Mouse (Mus musculus): Measurements from ENCODE around the gene Gm12695.

Gene Gm12695

DNA sequence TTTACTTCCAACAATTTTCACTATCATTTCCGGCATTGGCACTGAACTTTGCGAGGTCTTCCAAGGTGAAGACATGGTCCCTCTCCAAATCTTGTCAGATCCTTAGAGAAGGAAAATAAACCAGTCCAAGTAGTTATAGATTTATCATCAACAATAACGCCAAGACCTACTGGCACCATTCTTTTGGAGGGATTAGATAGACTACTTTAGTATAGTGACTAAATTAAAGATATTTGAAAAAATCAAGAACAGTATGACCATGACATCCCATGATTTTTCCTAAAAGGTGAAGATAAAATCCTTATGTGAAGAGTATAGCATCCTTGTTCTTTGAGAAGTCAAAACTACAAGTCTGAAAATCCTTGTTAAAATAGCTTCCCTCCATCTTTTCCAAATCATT, at the start of gene Gm12695:
Gm12695 (minus strand) TSS at position 101 of the 400 bp plus-strand sequence.
- no peak for DNase-seq

DNA sequence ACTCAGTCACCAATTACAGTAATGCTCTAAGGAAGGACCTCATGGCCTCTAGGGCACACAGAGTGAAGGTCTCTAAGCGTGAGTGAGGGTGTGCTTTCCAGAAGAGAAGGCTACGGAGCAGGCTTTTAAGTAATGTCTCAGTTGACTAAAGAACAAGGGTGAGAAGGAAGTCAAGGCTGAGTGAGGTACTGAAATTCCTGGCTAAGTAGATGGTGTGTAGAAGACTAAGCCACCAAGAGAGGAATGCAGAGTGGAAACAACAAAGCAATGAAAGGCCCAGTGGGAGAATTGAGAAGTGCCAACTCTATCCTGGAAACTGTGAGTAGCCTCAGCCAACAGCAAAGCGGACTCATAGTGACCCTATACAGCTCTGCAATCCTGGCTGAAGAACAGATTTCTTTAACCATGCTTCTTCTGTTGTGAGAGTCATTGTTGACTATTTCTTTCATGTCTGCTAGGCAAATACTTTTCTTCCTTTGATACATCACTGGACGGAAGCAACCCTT, 40.6 kb upstream of the Gm12695 start:
- DNase-seq, result no peak

GRCm38 (mm10) chr4:96806824-96807808, 22.1 kb upstream of the Gm12695 start:
- no peak for DNase-seq

DNA sequence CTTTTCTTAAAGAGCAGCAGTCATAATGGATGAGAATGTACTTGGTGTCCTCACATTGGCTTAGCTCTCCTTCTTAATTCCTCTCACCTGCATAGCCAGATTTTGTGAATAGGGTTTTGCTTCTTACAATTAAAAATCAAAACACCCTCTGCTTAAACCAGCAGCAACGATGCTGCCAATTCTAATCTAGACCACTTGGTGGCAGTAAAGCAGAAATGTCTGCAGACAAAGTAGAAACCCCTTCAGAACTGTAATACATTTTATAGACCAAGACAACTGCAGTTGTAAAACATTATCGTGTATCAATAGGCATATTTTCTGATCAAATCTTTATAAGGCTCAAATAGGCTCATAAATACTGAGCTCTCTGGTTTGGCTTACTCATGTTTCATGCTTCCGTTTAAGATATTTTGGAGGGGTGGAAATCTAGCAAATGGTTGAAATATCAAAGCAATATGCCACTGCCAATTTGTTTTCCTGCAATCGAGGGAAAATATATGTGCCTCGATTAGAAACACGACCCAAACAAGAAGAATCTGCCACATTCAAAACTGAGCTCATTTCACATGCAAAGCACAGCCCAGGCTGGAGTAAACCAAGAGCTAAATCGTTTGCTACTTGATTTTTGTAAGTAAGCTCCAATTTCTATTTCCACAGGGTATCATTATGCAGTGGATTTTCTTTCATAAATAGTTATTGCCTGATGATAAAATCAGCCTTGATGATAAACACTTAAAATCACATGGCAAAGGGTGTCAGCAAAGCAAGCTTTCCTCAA, 14.6 kb upstream of the Gm12695 start:
- DNase-seq, result no peak

DNA sequence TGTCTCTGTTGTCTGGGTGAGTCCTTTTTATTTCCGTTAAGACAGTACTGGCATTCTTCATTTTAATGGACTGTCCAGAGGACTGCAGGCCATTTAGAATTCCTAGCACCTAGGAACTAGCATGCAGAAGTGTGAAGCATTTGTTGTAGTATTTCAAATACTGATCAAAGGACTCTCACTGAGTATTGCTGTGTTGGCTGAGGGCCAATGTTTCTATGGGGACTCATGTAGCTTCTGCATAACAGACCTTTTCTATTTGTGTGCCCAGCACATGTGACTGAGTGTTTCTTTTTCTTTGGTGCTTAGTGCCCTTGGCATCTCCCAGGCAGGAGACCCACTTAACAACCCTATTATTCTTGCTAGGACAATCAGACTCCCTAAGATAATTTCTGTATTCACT, 12.6 kb upstream of the Gm12695 start:
- no peak for DNase-seq

GRCm38 (mm10) chr4:96791301-96791700, 6.3 kb upstream of the Gm12695 start:
- DNase-seq, result no peak

DNA sequence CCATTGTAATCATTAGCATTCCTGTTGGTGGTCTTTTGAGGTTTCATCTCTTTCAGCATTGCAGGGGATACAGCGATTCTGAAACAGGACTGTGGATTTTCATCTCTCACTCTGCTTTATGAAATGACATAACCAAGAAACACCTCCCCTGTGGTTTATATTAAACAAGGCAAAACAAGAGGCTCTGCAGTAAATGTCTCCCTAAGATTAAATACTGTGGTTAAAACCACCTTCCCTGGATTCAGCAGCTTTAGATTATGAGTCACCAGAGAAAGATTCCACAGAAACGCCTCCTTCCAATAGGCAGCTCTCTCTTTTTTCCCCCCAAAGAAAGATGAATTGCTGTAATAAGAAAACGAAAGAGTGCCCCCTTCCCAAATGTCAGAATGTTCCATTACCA, 4.9 kb upstream of the Gm12695 start:
- no peak for DNase-seq

GRCm38 (mm10) chr4:96786610-96787009, 1.6 kb upstream of the Gm12695 start:
- DNase-seq, result no peak

DNA sequence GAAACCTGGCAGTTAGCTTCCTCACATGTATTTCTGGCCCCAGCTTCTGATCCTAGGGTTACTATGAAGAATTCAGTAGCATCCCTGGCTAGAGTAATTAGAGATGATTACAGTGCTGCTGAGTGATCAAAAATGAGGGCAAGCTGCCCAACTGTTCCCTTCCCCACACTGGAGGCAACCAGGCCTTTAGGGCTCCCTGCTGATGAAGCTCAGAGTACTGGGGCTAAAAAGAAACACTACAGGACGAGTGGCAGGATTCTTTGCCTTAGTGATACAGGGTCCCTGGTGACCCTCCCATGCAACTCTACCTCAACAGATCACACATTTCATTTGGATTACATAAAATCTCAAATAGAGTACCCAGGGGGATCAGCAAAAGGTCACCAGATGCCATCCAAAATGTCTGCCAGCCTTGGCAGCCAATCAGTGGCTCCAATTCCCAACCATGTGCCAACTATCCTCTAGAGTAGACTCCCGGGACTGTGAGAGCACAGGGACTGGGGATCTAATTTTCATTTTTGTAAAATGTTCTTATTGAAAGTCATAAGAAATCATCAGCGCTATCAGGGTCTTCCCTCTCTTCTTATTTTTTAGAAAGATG, 11.9 kb downstream of the Gm12695 start:
- peak; percentile 63 for DNase-seq

DNA sequence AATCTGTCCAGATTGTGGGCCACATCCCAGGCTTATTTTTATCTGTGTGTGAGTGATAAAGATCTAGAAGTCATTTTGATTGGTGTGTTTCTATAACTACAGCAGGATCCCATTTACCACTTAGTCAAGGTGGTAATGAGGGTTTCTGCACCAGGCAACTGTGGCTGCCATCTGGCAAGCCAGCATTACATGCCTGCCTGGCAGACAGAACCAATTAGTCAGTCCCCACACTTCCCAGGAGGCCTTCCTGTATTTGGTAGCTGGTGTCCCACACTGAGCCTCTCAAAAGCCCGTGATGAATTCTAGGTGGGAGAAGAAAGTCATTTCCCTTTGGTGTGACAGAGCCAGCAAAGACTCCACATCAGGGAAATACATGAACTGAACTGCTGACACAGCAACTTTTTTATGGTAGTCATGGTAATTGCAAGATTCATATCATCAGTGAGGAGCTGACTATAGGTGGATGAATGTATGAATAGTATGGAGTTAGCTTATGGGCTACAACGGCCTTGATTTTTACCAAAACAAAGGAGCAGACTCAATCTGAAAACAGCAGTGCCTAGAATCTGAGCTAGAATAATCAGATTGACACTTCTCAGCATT, 18.5 kb downstream of the Gm12695 start:
- DNase-seq, result peak; percentile 11

- DNase-seq, result no peak
Measured at GRCm38 (mm10) chr4:96751953-96752352, 33.0 kb downstream of the Gm12695 start.

DNA sequence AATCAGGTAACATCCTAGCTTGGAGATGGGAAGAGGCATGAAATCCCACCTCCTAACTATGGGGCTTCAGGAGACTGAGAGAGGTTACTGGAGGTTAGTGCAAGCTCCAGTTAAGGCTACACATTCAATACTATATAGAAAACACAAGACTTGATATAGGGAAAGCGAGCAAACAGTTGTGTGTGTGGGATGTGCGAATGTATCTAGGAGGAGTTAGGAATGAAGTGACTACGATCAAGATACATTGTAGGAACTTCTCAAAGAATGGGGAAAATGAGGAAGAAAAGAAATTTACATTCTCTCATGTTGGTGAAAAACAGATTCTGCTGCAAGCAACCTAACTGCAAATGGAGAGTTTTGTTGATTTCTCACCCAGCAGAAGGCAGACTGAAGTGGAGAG, 44.5 kb downstream of the Gm12695 start:
- DNase-seq, result no peak

- DNase-seq, result no peak
Measured at GRCm38 (mm10) chr4:96729256-96729655, 55.7 kb downstream of the Gm12695 start.

GRCm38 (mm10) chr4:96728211-96728610, 56.8 kb downstream of the Gm12695 start:
- no peak for DNase-seq

- no peak for DNase-seq
Measured at GRCm38 (mm10) chr4:96725415-96726055, 59.5 kb downstream of the Gm12695 start.

DNA sequence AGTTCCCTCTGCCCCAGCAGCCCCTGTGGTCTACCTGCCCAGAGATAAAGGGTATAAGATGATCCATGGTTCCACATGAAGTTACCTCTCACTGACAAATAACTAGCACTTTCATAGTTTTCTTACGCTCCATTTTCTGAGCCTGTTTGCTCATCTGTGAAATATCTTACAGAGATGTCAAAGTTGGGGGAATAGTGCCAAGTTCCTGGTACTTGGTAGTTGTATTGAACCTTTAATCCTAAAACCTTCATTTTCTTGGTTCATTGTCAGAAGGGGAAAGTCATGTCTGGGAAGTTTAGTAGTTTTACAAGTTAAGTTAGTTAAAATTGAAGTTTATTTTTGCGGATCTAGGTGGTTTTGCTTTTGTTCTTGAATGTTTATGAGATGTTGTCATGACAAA, 62.7 kb downstream of the Gm12695 start:
- DNase-seq, result no peak

GRCm38 (mm10) chr4:96718977-96719966, 65.7 kb downstream of the Gm12695 start:
- DNase-seq, result peak; percentile 13

DNA sequence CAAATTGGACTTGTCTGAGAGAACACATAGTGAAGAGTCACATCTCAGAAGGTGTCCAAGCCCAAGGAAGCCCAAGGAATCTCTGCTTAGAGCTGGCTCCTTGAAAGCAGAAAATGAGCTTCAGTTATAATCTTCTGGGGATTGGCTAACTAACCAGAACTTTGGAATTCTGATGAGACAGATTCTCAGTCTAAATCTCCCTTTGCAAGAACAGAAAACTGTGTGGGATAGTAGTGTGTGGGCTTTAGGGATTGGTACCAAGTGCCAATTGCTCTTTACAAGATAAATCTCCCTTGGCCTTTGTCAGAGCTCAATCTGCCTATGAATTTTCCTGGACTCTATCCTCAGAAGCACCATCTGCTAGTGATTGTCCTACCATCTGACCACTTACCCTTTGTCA, 66.5 kb downstream of the Gm12695 start:
- DNase-seq, result no peak

GRCm38 (mm10) chr4:96705281-96705951, 79.6 kb downstream of the Gm12695 start:
- peak; percentile 32 for DNase-seq

GRCm38 (mm10) chr4:96698218-96698561, 86.8 kb downstream of the Gm12695 start:
- no peak for DNase-seq
